Mouse (Mus musculus): ENCODE results near the gene Gmds.

DNA sequence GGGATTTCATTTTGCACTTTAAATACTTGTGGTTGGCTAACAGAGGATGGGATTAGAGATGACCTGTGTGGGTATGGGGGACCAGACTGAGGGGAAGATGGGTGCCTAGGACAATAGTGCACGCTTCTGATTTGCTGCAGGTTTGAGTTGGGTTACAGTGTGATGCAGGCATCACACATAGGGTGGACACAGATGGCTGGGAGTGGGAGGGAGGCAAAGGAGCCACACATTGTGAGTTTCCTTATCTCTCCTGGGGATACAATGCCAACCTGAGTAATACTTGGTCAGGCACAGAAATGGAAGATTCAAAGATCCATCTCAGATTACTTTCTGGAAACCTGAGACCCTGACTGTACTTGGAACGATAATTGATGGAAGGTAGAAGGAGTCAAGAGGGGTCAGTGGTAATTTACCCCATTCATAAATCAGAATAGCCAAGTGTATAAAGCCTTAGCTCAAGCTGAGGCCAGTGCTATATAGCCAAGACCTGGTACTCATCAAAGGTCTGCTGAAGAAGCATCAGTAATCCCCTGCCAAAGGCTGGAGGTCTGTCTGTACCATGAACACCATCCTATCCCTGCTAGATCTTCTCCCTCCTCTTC is 445.5 kb downstream of the Gmds start:
- TF ChIP-seq CTCF (IDR thresholded peaks at IDR 0.05; ENCODE audit: borderline replicate concordance, control insufficient read depth, extremely low read depth, insufficient read depth, low read length, poor library complexity) (no peak), POLR2A (IDR thresholded peaks at IDR 0.05; ENCODE audit: control insufficient read depth, extremely low read depth, insufficient read depth, low read length, poor library complexity) (no peak)

Measured in thymus, adult 2 months (tissue).